Mouse (Mus musculus): ENCODE measurements at regions not wholly inside any gene's neighbourhood (a gene's known extent, or its start where the extent isn't known, plus 50 kb on each side); places are given as distances from the start of the nearest gene placed in this dataset.

GRCm38 (mm10) chr12:27182397-27183375, 159.7 kb downstream of the Sox11 start:
- H3K4me3 ChIP-seq (replicated peaks): no peak overlapping the region
- ATAC-seq (ENCODE audit: low read depth) (no peak), DNase-seq (no peak)
- WGBS (ENCODE audit: insufficient replicate concordance): 40% methylated on average over 5 of the region's 5 CpGs
- H3K4me1 ChIP-seq (replicated peaks): no peaks in the 10 kb centered on the region
- no peaks in the 10 kb centered on the region for H3K27me3 ChIP-seq
- no peaks in the 10 kb centered on the region for H3K9me3 ChIP-seq (replicated peaks)
- no peaks in the 10 kb centered on the region for H3K36me3 ChIP-seq
- H3K9ac ChIP-seq: no peak overlapping the region
- no peak overlapping the region for H3K4me2 ChIP-seq
- H3K27ac ChIP-seq: no peak overlapping the region

- H3K4me1 ChIP-seq (replicated peaks): no peaks in the 10 kb centered on the region
- H3K4me3 ChIP-seq (replicated peaks): no peak overlapping the region
- no peaks in the 10 kb centered on the region for H3K9me3 ChIP-seq (replicated peaks)
- H3K9ac ChIP-seq: no peak overlapping the region
- no peak overlapping the region for H3K4me2 ChIP-seq
- H3K36me3 ChIP-seq: no peaks in the 10 kb centered on the region
- 63% methylated on average over 4 of the region's 4 CpGs for WGBS (ENCODE audit: insufficient replicate concordance)
- H3K27me3 ChIP-seq: no peaks in the 10 kb centered on the region
- no peak for DNase-seq
- ATAC-seq (ENCODE audit: low read depth): no peak
- no peak overlapping the region for H3K27ac ChIP-seq
Observed at GRCm38 (mm10) chr12:27173561-27173960, 168.8 kb downstream of the Sox11 start.

- Histone ChIP-seq H3K36me3 (no peaks in the 10 kb centered on the region), H3K4me2 (no peak overlapping the region), H3K9ac (no peak overlapping the region), H3K4me3 (replicated peaks) (no peak overlapping the region), H3K9me3 (replicated peaks) (no peaks in the 10 kb centered on the region), H3K27ac (no peak overlapping the region), H3K27me3 (no peaks in the 10 kb centered on the region), H3K4me1 (replicated peaks) (no peaks in the 10 kb centered on the region)
- 67% methylated on average over 4 of the region's 4 CpGs for WGBS (ENCODE audit: insufficient replicate concordance)
- DNase-seq (no peak), ATAC-seq (ENCODE audit: low read depth) (no peak)
Observed at GRCm38 (mm10) chr12:27173151-27173550, 169.2 kb downstream of the Sox11 start.

GRCm38 (mm10) chr12:27171595-27171994, 170.8 kb downstream of the Sox11 start:
- no peak for ATAC-seq (ENCODE audit: low read depth)

GRCm38 (mm10) chr12:27164920-27165504, 177.4 kb downstream of the Sox11 start:
- no peak overlapping the region for H3K4me2 ChIP-seq
- 69% methylated on average over 4 of the region's 4 CpGs for whole genome bisulfite sequencing (ENCODE audit: insufficient replicate concordance)
- DNase-seq (no peak), ATAC-seq (ENCODE audit: low read depth) (no peak)
- no peak overlapping the region for H3K4me3 ChIP-seq (replicated peaks)
- no peaks in the 10 kb centered on the region for H3K36me3 ChIP-seq
- H3K9me3 ChIP-seq (replicated peaks): no peaks in the 10 kb centered on the region
- no peaks in the 10 kb centered on the region for H3K27me3 ChIP-seq
- no peaks in the 10 kb centered on the region for H3K4me1 ChIP-seq (replicated peaks)
- H3K27ac ChIP-seq: no peak overlapping the region
- no peak overlapping the region for H3K9ac ChIP-seq

More at GRCm38 (mm10) chr12:27171595-27171994, 170.8 kb downstream of the Sox11 start:
- no peaks in the 10 kb centered on the region for H3K9me3 ChIP-seq (replicated peaks)
- DNase-seq: no peak
- no peak overlapping the region for H3K4me2 ChIP-seq
- H3K36me3 ChIP-seq: no peaks in the 10 kb centered on the region
- no peak overlapping the region for H3K9ac ChIP-seq
- H3K27ac ChIP-seq: no peak overlapping the region
- H3K27me3 ChIP-seq: no peaks in the 10 kb centered on the region
- H3K4me3 ChIP-seq (replicated peaks): no peak overlapping the region
- no peaks in the 10 kb centered on the region for H3K4me1 ChIP-seq (replicated peaks)

GRCm38 (mm10) chr12:27160063-27160686, 182.2 kb downstream of the Sox11 start:
- Histone ChIP-seq H3K27me3 (no peaks in the 10 kb centered on the region), H3K9ac (no peak overlapping the region), H3K4me3 (replicated peaks) (no peak overlapping the region), H3K4me1 (replicated peaks) (no peaks in the 10 kb centered on the region), H3K4me2 (no peak overlapping the region), H3K36me3 (no peaks in the 10 kb centered on the region), H3K9me3 (replicated peaks) (no peaks in the 10 kb centered on the region), H3K27ac (no peak overlapping the region)
- no peak for DNase-seq
- WGBS (ENCODE audit: insufficient replicate concordance): 65% methylated on average over 18 of the region's 18 CpGs
- no peak for ATAC-seq (ENCODE audit: low read depth)

- Histone ChIP-seq H3K9me3 (replicated peaks) (no peaks in the 10 kb centered on the region), H3K9ac (no peak overlapping the region), H3K4me2 (no peak overlapping the region), H3K4me3 (replicated peaks) (no peak overlapping the region), H3K36me3 (no peaks in the 10 kb centered on the region), H3K4me1 (replicated peaks) (no peaks in the 10 kb centered on the region), H3K27ac (no peak overlapping the region), H3K27me3 (no peaks in the 10 kb centered on the region)
- DNase-seq (no peak), ATAC-seq (ENCODE audit: low read depth) (no peak)
- WGBS (ENCODE audit: insufficient replicate concordance): 66% methylated on average over 8 of the region's 8 CpGs
Observed at GRCm38 (mm10) chr12:27159416-27160062, 182.8 kb downstream of the Sox11 start.

- Histone ChIP-seq H3K9ac (no peak overlapping the region), H3K4me2 (no peak overlapping the region), H3K4me3 (replicated peaks) (no peak overlapping the region), H3K9me3 (replicated peaks) (no peaks in the 10 kb centered on the region), H3K27me3 (no peaks in the 10 kb centered on the region), H3K27ac (no peak overlapping the region), H3K4me1 (replicated peaks) (no peaks in the 10 kb centered on the region), H3K36me3 (no peaks in the 10 kb centered on the region)
- WGBS (ENCODE audit: insufficient replicate concordance): 35% methylated on average over 13 of the region's 13 CpGs
- no peak for DNase-seq
- ATAC-seq (ENCODE audit: low read depth): no peak
Observed at GRCm38 (mm10) chr12:27150871-27151853, 191.2 kb downstream of the Sox11 start.

- Histone ChIP-seq H3K27ac (no peak overlapping the region), H3K27me3 (no peaks in the 10 kb centered on the region), H3K4me1 (replicated peaks) (no peaks in the 10 kb centered on the region), H3K9ac (no peak overlapping the region), H3K4me3 (replicated peaks) (no peak overlapping the region), H3K4me2 (no peak overlapping the region), H3K36me3 (no peaks in the 10 kb centered on the region), H3K9me3 (replicated peaks) (no peaks in the 10 kb centered on the region)
- no peak for ATAC-seq (ENCODE audit: low read depth)
- no peak for DNase-seq
- WGBS (ENCODE audit: insufficient replicate concordance): 65% methylated on average over 8 of the region's 8 CpGs
Observed at GRCm38 (mm10) chr12:27143310-27143709, 199.1 kb downstream of the Sox11 start.

GRCm38 (mm10) chr12:27140335-27140702, 202.1 kb downstream of the Sox11 start:
- Histone ChIP-seq H3K27me3 (no peaks in the 10 kb centered on the region), H3K9me3 (replicated peaks) (no peaks in the 10 kb centered on the region), H3K27ac (no peak overlapping the region), H3K4me2 (no peak overlapping the region), H3K4me3 (replicated peaks) (no peak overlapping the region), H3K36me3 (no peaks in the 10 kb centered on the region), H3K9ac (no peak overlapping the region), H3K4me1 (replicated peaks) (no peaks in the 10 kb centered on the region)
- ATAC-seq (ENCODE audit: low read depth) (no peak), DNase-seq (no peak)
- 29% methylated on average over 5 of the region's 5 CpGs for WGBS (ENCODE audit: insufficient replicate concordance)

Data from liver, embryonic 13.5 days (tissue).